Mouse (Mus musculus) brain, embryonic 14.5 days (tissue): Measurements from ENCODE around the gene Fam163b.

Experiments
- CTCF ChIP-seq: fragments of 200-500 bp; IDR thresholded peaks from 2 replicates; pipeline ENCODE4 v1.5.1; 2012; ENCODE audit warnings: inconsistent platforms, mild to moderate bottlenecking, moderate library complexity, borderline replicate concordance; ENCODE audit not compliant: insufficient read depth, insufficient read length; ENCODE audit errors: extremely low read depth
- POLR2A ChIP-seq: fragments of 200-500 bp; IDR thresholded peaks from 2 replicates; pipeline ENCODE4 v1.6.1; 2012; ENCODE audit warnings: mild to moderate bottlenecking, inconsistent platforms, borderline replicate concordance; ENCODE audit not compliant: poor library complexity, insufficient read depth, insufficient read length, severe bottlenecking; ENCODE audit errors: extremely low read depth

GRCm38 (mm10) chr2:27128990-27129389 lies 13.3 kb downstream of the Fam163b start:
- TF ChIP-seq POLR2A (no peak), CTCF (no peak)
